ENCODE assay signal across 8 mouse cellular contexts in the genomic region with DNA sequence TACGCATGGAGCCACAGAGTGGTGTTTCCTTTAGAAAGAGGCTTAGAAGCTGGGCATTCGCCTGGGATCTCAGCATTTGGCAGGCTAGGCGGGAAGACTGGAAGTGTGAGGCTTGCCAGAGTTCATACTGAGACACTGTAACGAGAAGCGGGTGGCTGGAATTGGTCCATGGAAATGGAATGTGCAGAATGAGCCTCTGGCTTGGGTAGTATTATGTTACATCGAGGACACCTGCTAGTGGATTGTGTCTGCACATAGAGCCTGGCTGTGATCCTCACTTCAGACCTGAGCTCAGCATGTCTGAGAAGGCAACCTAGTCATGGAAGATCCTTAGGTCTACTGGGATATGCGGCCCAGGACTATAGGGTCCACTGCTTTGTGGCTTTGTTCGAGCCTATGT.
A peak's percentile ranks its signal among the peaks of the same experiment; 100 is the strongest.
DNase-seq lines count a peak whose midpoint lies in the region; ATAC-seq and TF ChIP-seq lines count a peak whose summit lies in the region.

No protein-coding gene starts in this region.

- no peak overlapping the region for H3K4me3 ChIP-seq in midbrain, postnatal 0 days (ENCODE audit: low read depth, low read length)
- H3K4me3 ChIP-seq in midbrain, embryonic 15.5 days: no peak overlapping the region

- peaks cover 3% of the 10 kb centered on the region; the same call in 1 of the 2 replicates for H3K36me3 ChIP-seq in midbrain, postnatal 0 days (ENCODE audit: insufficient read depth, low read length)
- H3K36me3 ChIP-seq in midbrain, embryonic 15.5 days (replicated peaks): no peaks in the 10 kb centered on the region

- no peaks in the 10 kb centered on the region for H3K9me3 ChIP-seq in midbrain, postnatal 0 days (ENCODE audit: low read length)
- H3K9me3 ChIP-seq in midbrain, embryonic 15.5 days: no peaks in the 10 kb centered on the region

- peak; percentile 78 for DNase-seq in midbrain, postnatal 0 days (ENCODE audit: low spot score)
- peak; percentile 26 for DNase-seq in embryo, embryonic 10.5 days (ENCODE audit: low spot score)
- peak; percentile 28 for DNase-seq in gonadal fat pad, adult 2 months (ENCODE audit: low read depth)
- DNase-seq in kidney, postnatal 14 days: peak; percentile 79
- peak; percentile 68 for DNase-seq in lung, postnatal 36 days
- DNase-seq in c-Kit-positive CD71-positive TER-119-positive erythroid progenitor cells, embryonic 14.5 days (ENCODE audit: low spot score): no peak

- H3K9ac ChIP-seq in midbrain, postnatal 0 days (replicated peaks; ENCODE audit: low read length, poor library complexity, severe bottlenecking): no peak overlapping the region
- no peak overlapping the region for H3K9ac ChIP-seq in midbrain, embryonic 15.5 days

- no peaks in the 10 kb centered on the region; the same call in 1 of the 2 replicates for H3K4me1 ChIP-seq in midbrain, postnatal 0 days (ENCODE audit: insufficient read depth, low read length)
- H3K4me1 ChIP-seq in midbrain, embryonic 15.5 days: peaks cover 5% of the 10 kb centered on the region

- ATAC-seq in midbrain, postnatal 0 days (ENCODE audit: low FRiP score): no peak
- no peak for ATAC-seq in midbrain, embryonic 15.5 days (replicated peaks)
- no peak for ATAC-seq in granulocyte monocyte progenitor cell, adult 5-6 weeks (replicated peaks; ENCODE audit: poor library complexity, severe bottlenecking)

- no peaks in the 10 kb centered on the region for H3K27me3 ChIP-seq in midbrain, postnatal 0 days (ENCODE audit: insufficient read depth, low read length)
- H3K27me3 ChIP-seq in midbrain, embryonic 15.5 days (replicated peaks): no peaks in the 10 kb centered on the region

- no peak overlapping the region for H3K4me2 ChIP-seq in midbrain, postnatal 0 days (ENCODE audit: low read depth, low read length, poor library complexity, severe bottlenecking)
- no peak overlapping the region for H3K4me2 ChIP-seq in midbrain, embryonic 15.5 days

- H3K27ac ChIP-seq in midbrain, postnatal 0 days (ENCODE audit: low read depth, low read length): no peak overlapping the region
- no peak overlapping the region for H3K27ac ChIP-seq in midbrain, embryonic 15.5 days

- TF ChIP-seq CTCF in midbrain, postnatal 0 days (IDR thresholded peaks at IDR 0.05): no peak

- WGBS in midbrain, postnatal 0 days: 69% methylated on average over 8 of the region's 8 CpGs
- 79% methylated on average over 8 of the region's 8 CpGs for WGBS in midbrain, embryonic 15.5 days
